Mouse (Mus musculus): ENCODE data around the gene Zfp709.

- no peak for TF ChIP-seq POLR2A (IDR thresholded peaks at IDR 0.05; ENCODE audit: low read depth, low read length)
- no peak for TF ChIP-seq CTCF (IDR thresholded peaks at IDR 0.05; ENCODE audit: extremely low read depth, insufficient read length, insufficient replicate concordance, low read depth, low read length)
Measured at GRCm38 (mm10) chr8:71927779-71928178, 46.0 kb downstream of the Zfp709 start.

Measured in small intestine, adult 2 months (tissue).